In the genomic region with DNA sequence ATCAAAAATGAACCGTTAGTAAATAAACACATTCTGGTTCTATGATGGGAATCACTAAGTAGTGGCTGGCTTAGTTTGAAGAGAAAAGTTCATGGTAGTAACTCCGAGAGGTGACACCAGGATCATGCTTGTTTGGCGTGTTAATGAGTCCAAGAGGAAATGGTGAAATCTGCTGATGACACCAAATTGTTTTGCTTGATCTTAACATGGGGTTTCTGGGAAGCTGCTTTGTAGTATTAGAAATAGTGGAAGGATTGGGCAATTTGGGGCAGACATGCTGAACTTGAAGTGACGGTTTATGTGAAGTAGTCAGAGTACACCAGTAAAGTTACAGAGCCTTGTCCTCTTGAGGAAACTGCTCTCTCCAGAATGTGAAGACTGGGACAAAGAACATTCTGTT, we compare ENCODE assay signal across 17 mouse cellular contexts. TPM values are rescaled to one million over a fixed set of nuclear protein-coding genes. Genes with fewer than 3 reads are reported as not detected.
DNase-seq lines count a peak whose midpoint lies in the region; ATAC-seq and TF ChIP-seq lines count a peak whose summit lies in the region.
"Had no signal": no experiment of that assay in that cellular context is flagged by ENCODE, and none has a peak within 500 bp of the region (broad histone marks: within the 10 kb centered on the region; RNA-seq: fewer than 3 reads in every experiment).

No protein-coding gene starts in this region.

- H3K4me1 ChIP-seq in limb, embryonic 14.5 days (ENCODE audit: control insufficient read depth, insufficient read depth, low read length) = peaks cover 20% of the 10 kb centered on the region
- peaks cover 12% of the 10 kb centered on the region for H3K4me1 ChIP-seq in limb, embryonic 10.5 days

- H3K4me3 ChIP-seq in limb, embryonic 14.5 days (replicated peaks; ENCODE audit: low read length) = no peak overlapping the region
- no peak overlapping the region for H3K4me3 ChIP-seq in limb, embryonic 10.5 days
- H3K4me3 ChIP-seq: heart, embryonic 15.5 days; hindbrain, embryonic 10.5 days; midbrain, embryonic 13.5 days had no signal

- no peaks in the 10 kb centered on the region for H3K9me3 ChIP-seq in limb, embryonic 14.5 days (ENCODE audit: control insufficient read depth, low read length)
- no peaks in the 10 kb centered on the region for H3K9me3 ChIP-seq in limb, embryonic 10.5 days (replicated peaks)
- H3K9me3 ChIP-seq: heart, embryonic 15.5 days; hindbrain, embryonic 10.5 days; midbrain, embryonic 13.5 days had no signal

- no peaks in the 10 kb centered on the region for H3K27me3 ChIP-seq in limb, embryonic 14.5 days (ENCODE audit: control insufficient read depth, insufficient read depth, low read length)
- no peaks in the 10 kb centered on the region for H3K27me3 ChIP-seq in limb, embryonic 10.5 days (ENCODE audit: low read depth, poor library complexity, severe bottlenecking)
- H3K27me3 ChIP-seq: heart, embryonic 15.5 days; midbrain, embryonic 13.5 days; Patski had no signal

- no peak for TF ChIP-seq POLR2A in limb, embryonic 14.5 days (IDR thresholded peaks at IDR 0.05; ENCODE audit: borderline replicate concordance, extremely low read depth, insufficient read depth, insufficient read length)

- no peak for ATAC-seq in limb, embryonic 14.5 days (ENCODE audit: low FRiP score, low read depth)
- ATAC-seq in granulocyte monocyte progenitor cell, adult 5-6 weeks (replicated peaks; ENCODE audit: poor library complexity, severe bottlenecking) = peak; percentile 59
- ATAC-seq in erythroid progenitor cell, adult 5-6 weeks (replicated peaks; ENCODE audit: low FRiP score, poor library complexity, severe bottlenecking) = no peak
- no peak for ATAC-seq in activated CD4-positive, CD25-positive, alpha-beta regulatory T cell, adult 4 months
- ATAC-seq: forebrain, postnatal 0 days; midbrain, embryonic 13.5 days; Patski had no signal

- 0 out of 2 replicates have a peak overlapping the region, but pooled peaks have one; percentile 19 for H3K27ac ChIP-seq in limb, embryonic 14.5 days (replicated peaks; ENCODE audit: low read depth, low read length)
- H3K27ac ChIP-seq in limb, embryonic 10.5 days = no peak overlapping the region
- H3K27ac ChIP-seq: hindbrain, embryonic 10.5 days; midbrain, embryonic 13.5 days had no signal

- no peak overlapping the region for H3K4me2 ChIP-seq in limb, embryonic 14.5 days (replicated peaks; ENCODE audit: low read depth, low read length, severe bottlenecking)
- H3K4me2 ChIP-seq: heart, embryonic 15.5 days; midbrain, embryonic 13.5 days had no signal

- no peaks in the 10 kb centered on the region for H3K36me3 ChIP-seq in limb, embryonic 14.5 days (ENCODE audit: control insufficient read depth, insufficient read depth, low read length)
- no peaks in the 10 kb centered on the region for H3K36me3 ChIP-seq in limb, embryonic 10.5 days
- H3K36me3 ChIP-seq: heart, embryonic 15.5 days; hindbrain, embryonic 10.5 days; midbrain, embryonic 13.5 days had no signal

- H3K9ac ChIP-seq in limb, embryonic 14.5 days (ENCODE audit: low read depth, low read length, severe bottlenecking) = no peak overlapping the region
- H3K9ac ChIP-seq: forebrain, postnatal 0 days; heart, embryonic 15.5 days; midbrain, embryonic 13.5 days had no signal

- 64% methylated on average over 4 of the region's 4 CpGs for WGBS in limb, embryonic 14.5 days
- WGBS in limb, embryonic 10.5 days = 84% methylated on average over 4 of the region's 4 CpGs

- DNase-seq in limb, embryonic 14.5 days (ENCODE audit: low spot score) = no peak
- DNase-seq in limb, embryonic 10.5 days (ENCODE audit: low spot score) = no peak
- DNase-seq in adipocyte (ENCODE audit: low spot score) = peak; percentile 88
- DNase-seq in lung, postnatal 25 days (ENCODE audit: low spot score) = peak; percentile 63
- DNase-seq in left cerebral cortex, adult 11 months (ENCODE audit: low spot score) = no peak
- DNase-seq: cerebellum, postnatal 36 days; forebrain, postnatal 0 days; retina, postnatal 1 day; right cerebral cortex, postnatal 4 days; thymus, postnatal 4 days had no signal

RNA-seq across cellular contexts. Expression of a gene that starts 59.1 kb away (rescaled TPM):
- 2.7 and 3.2 TPM in 2 replicates for polyA plus RNA-seq in limb, embryonic 14.5 days (2012; rRNA removed)
- polyA plus RNA-seq in limb, embryonic 14.5 days (2014; fragmentation: Nextera tagmentation; extraction: Ambion mirVana) = 5.7 and 6.5 TPM in 2 replicates
- 6.0 and 7.4 TPM in 2 replicates for polyA plus RNA-seq in limb, embryonic 10.5 days (2016; fragmentation: Nextera tagmentation; extraction: Ambion mirVana)
- total RNA-seq in granulocyte monocyte progenitor cell, adult 5-6 weeks (2014; fragmentation: Nextera tagmentation) = 10.8 and 21.0 TPM in 2 replicates
- 19.0 and 24.4 TPM in 2 replicates for total RNA-seq in granulocyte monocyte progenitor cell, adult 5-6 weeks (2017)
- total RNA-seq in erythroid progenitor cell, adult 5-6 weeks (2015; ENCODE audit: low replicate concordance) = 5.8 and 12.6 TPM in 2 replicates
- total RNA-seq in erythroid progenitor cell, adult 5-6 weeks (2017; ENCODE audit: low replicate concordance) = 9.5 and 9.6 TPM in 2 replicates
- 1 to 10 TPM; 1.9 to 2.8 TPM for polyA plus RNA-seq in activated CD4-positive, CD25-positive, alpha-beta regulatory T cell, adult 4 months (2017; shearing (Covaris generic))

Comparison
In these comparisons a context has a peak if more than half of its experiments do, and no peak if none do; other contexts are left out.
1. DNase-seq: peak in adipocyte (single experiment) and lung, postnatal 25 days (single experiment); none in limb, embryonic 14.5 days (single experiment), limb, embryonic 10.5 days (single experiment) and left cerebral cortex, adult 11 months (single experiment).